Mouse (Mus musculus) bone marrow, adult 2 months (tissue): ENCODE measurements around the gene Rbp4. TPM values are rescaled to one million over a fixed set of nuclear protein-coding genes. Genes with fewer than 3 reads are reported as not detected.

ENCODE experiments used
- H3K27ac ChIP-seq: fragments of 200-500 bp; 2 replicates; pipeline ENCODE4 v1.5.1; 2012; ENCODE audit warnings: low read depth, mild to moderate bottlenecking, control low read depth, inconsistent platforms, low read length; ENCODE audit not compliant: control insufficient read depth, poor library complexity, insufficient read depth
- H3K4me1 ChIP-seq: fragments of 200-500 bp; 2 replicates; pipeline ENCODE4 v1.6.1; 2011; ENCODE audit warnings: low read length; ENCODE audit not compliant: control insufficient read depth, insufficient read depth
- H3K4me3 ChIP-seq: fragments of 200-500 bp; replicated peaks from 2 replicates; pipeline ENCODE3; 2011; ENCODE audit warnings: mild to moderate bottlenecking, low read depth, low read length, control low read depth; ENCODE audit not compliant: control insufficient read depth
- CTCF ChIP-seq: fragments of 200-500 bp; IDR thresholded peaks from 2 replicates; pipeline ENCODE4 v1.5.1; 2011; ENCODE audit warnings: low read length, control low read depth; ENCODE audit not compliant: control insufficient read depth, insufficient read depth
- POLR2A ChIP-seq: fragments of 200-500 bp; IDR thresholded peaks from 2 replicates; pipeline ENCODE4 v1.6.1; 2011; ENCODE audit warnings: low read depth, mild to moderate bottlenecking, control low read depth, low read length, borderline replicate concordance; ENCODE audit not compliant: control insufficient read depth
- WGBS: fragments of 180-500 bp; shearing (Covaris S2); methylation state at CpG from one replicate; pipeline ENCODE4 v1.1.7; 2018; 5-methylcytosine and 5-hydroxymethylcytosine counted together
- polyA plus RNA-seq: library from polyadenylated mRNA; stranded (reverse); fragments of >200 nt; gene quantifications from 2 replicates; pipeline ENCODE4 v1.2.4, GENCODE M21; 2011; ENCODE audit warnings: low replicate concordance; ENCODE audit not compliant: missing spikeins, insufficient read depth, insufficient read length

Rbp4 gene
- polyA plus RNA-seq, 1 experiment = 23.0 TPM

GRCm38 (mm10) chr19:38124401-38125218 lies 471 bp downstream of the Rbp4 start:
- H3K27ac ChIP-seq = no peak overlapping the region
- 3% methylated on average over 77 of the region's 77 CpGs for WGBS
- H3K4me3 ChIP-seq = no peak overlapping the region
- H3K4me1 ChIP-seq = no peaks in the 10 kb centered on the region
- TF ChIP-seq CTCF (no peak), POLR2A (no peak)

GRCm38 (mm10) chr19:38123921-38124320 lies 1.2 kb downstream of the Rbp4 start:
- WGBS = 22% methylated on average over 9 of the region's 9 CpGs
- H3K4me3 ChIP-seq = no peak overlapping the region
- H3K27ac ChIP-seq = no peak overlapping the region
- H3K4me1 ChIP-seq = no peaks in the 10 kb centered on the region
- no peak for TF ChIP-seq CTCF
- TF ChIP-seq POLR2A = no peak

- 76% methylated on average over 5 of the region's 5 CpGs for WGBS
- H3K4me3 ChIP-seq = no peak overlapping the region
- H3K27ac ChIP-seq = no peak overlapping the region
- no peaks in the 10 kb centered on the region for H3K4me1 ChIP-seq
- TF ChIP-seq CTCF (no peak), POLR2A (no peak)
Observed at GRCm38 (mm10) chr19:38120123-38120760, 4.8 kb downstream of the Rbp4 start.

- Histone ChIP-seq H3K4me1 (no peaks in the 10 kb centered on the region), H3K4me3 (no peak overlapping the region), H3K27ac (no peak overlapping the region)
- WGBS = 80% methylated on average over 7 of the region's 7 CpGs
- TF ChIP-seq CTCF (no peak), POLR2A (no peak)
Observed at GRCm38 (mm10) chr19:38114834-38115491, 10.1 kb downstream of the Rbp4 start.

GRCm38 (mm10) chr19:38112575-38112974 lies 12.5 kb downstream of the Rbp4 start:
- TF ChIP-seq CTCF (no peak), POLR2A (no peak)
- Histone ChIP-seq H3K27ac (no peak overlapping the region), H3K4me1 (no peaks in the 10 kb centered on the region), H3K4me3 (no peak overlapping the region)
- 62% methylated on average over 4 of the region's 4 CpGs for WGBS

GRCm38 (mm10) chr19:38111056-38111455 lies 14.0 kb downstream of the Rbp4 start:
- H3K27ac ChIP-seq = no peak overlapping the region
- TF ChIP-seq CTCF = no peak
- no peak for TF ChIP-seq POLR2A
- WGBS = 75% methylated on average over 8 of the region's 8 CpGs
- H3K4me3 ChIP-seq = no peak overlapping the region
- H3K4me1 ChIP-seq = no peaks in the 10 kb centered on the region

GRCm38 (mm10) chr19:38109506-38110242 lies 15.4 kb downstream of the Rbp4 start:
- TF ChIP-seq CTCF (no peak), POLR2A (no peak)
- H3K4me1 ChIP-seq = no peaks in the 10 kb centered on the region
- no peak overlapping the region for H3K27ac ChIP-seq
- no peak overlapping the region for H3K4me3 ChIP-seq
- 73% methylated on average over 15 of the region's 15 CpGs for WGBS
